Mouse (Mus musculus): Measurements from ENCODE around the gene Sgk2. TPM values are rescaled to one million over a fixed set of nuclear protein-coding genes. Genes with fewer than 3 reads are reported as not detected.
A peak's percentile ranks its signal among the peaks of the same experiment; 100 is the strongest.

Gene Sgk2
- total and polyA plus RNA-seq, 3 experiments: not detected

DNA sequence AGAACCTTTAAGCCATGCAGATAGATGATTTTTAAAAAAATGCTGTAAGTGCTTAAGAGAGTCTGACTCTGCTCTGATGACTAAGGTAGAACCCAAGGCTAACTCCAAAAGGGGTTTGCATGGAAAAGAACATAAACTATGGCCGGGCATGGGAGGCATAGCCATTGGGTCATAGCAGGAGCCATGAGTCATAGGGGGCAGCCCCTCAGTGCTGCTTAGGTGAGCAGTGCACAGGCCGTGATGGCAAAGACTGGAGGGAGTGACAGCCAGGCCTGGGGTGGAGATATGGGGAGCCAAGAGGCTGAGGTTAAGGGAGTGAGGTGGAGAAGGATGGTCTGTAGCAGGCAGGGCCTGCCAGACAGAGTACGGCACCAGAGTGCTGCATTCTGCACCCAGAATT is 18.0 kb upstream of the Sgk2 start:
- Histone ChIP-seq H3K27me3 (ENCODE audit: control insufficient read depth, insufficient read depth, low read length) (no peaks in the 10 kb centered on the region), H3K4me3 (no peak overlapping the region), H3K79me2 (replicated peaks; ENCODE audit: control insufficient read depth, insufficient read depth, low read length) (no peaks in the 10 kb centered on the region), H3K9ac (ENCODE audit: low read depth, low read length) (no peak overlapping the region), H3K4me1 (ENCODE audit: control insufficient read depth, insufficient read depth, low read length) (no peaks in the 10 kb centered on the region), H3K36me3 (ENCODE audit: control insufficient read depth, insufficient read depth, low read length) (no peaks in the 10 kb centered on the region), H3K27ac (no peak overlapping the region)
- WGBS: 77% methylated on average over 3 of the region's 3 CpGs
- TF ChIP-seq EP300 (IDR thresholded peaks at IDR 0.05; ENCODE audit: insufficient read depth, low read depth, low read length) (no peak), CTCF (IDR thresholded peaks at IDR 0.05) (no peak), POLR2A (IDR thresholded peaks at IDR 0.05; ENCODE audit: insufficient read depth, low read depth, low read length) (no peak)
- DNase-seq: no peak
- intact Hi-C loops (cut with DNase I): loop anchor here (2.0 kb wide), 2 partner anchors 30 to 46 kb away; no protein-coding TSS in a partner anchor

DNA sequence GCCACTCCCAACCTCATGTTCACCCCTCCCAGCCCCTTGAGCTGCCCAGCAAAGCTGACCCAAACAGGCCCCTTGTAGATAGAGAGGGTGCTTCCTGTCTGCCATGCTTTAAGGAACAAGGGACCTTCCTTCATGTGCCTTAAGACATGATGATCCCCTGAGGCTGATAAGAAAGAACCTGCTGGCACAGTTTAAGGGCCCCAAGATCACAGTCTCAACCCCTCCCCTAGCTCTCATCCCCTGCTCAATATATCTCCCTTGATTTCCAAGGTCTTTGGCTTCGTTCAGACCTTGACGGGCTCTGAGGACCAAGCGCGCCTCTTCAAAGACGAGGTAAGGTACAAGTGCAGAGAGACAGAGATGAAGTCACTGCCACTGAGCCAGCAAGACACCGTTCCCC is 16.2 kb upstream of the Sgk2 start:
- 78% methylated on average over 6 of the region's 6 CpGs for WGBS
- no peaks in the 10 kb centered on the region for H3K79me2 ChIP-seq (replicated peaks; ENCODE audit: control insufficient read depth, insufficient read depth, low read length)
- no peak overlapping the region for H3K4me3 ChIP-seq
- H3K36me3 ChIP-seq (ENCODE audit: control insufficient read depth, insufficient read depth, low read length): no peaks in the 10 kb centered on the region
- no peaks in the 10 kb centered on the region for H3K27me3 ChIP-seq (ENCODE audit: control insufficient read depth, insufficient read depth, low read length)
- TF ChIP-seq EP300 (IDR thresholded peaks at IDR 0.05; ENCODE audit: insufficient read depth, low read depth, low read length) (no peak), CTCF (IDR thresholded peaks at IDR 0.05) (no peak), POLR2A (IDR thresholded peaks at IDR 0.05; ENCODE audit: insufficient read depth, low read depth, low read length) (no peak)
- H3K9ac ChIP-seq (ENCODE audit: low read depth, low read length): no peak overlapping the region
- H3K4me1 ChIP-seq (ENCODE audit: control insufficient read depth, insufficient read depth, low read length): peaks cover 4% of the 10 kb centered on the region
- no peak for DNase-seq
- intact Hi-C loops (cut with DNase I): no loop called here
- no peak overlapping the region for H3K27ac ChIP-seq

DNA sequence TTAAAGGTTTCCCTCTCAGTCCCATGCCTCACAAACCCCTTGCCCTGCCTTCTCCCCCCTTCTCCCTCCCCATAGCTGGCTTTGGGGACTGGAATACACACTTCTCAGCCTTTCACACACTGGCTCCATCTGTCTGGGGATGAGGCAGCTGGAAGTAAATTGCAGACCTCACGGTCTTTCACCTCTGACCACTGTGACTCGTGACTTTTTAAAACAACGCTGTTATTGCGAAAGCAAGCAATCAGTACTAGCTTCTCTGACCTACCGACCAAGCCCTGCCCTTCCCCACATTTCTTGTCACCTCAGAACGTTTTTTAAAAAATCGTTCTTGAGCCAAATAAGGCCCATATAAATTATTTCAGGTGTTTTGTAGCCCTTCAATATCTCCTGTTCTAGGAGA is 14.4 kb upstream of the Sgk2 start:
- TF ChIP-seq POLR2A (IDR thresholded peaks at IDR 0.05; ENCODE audit: insufficient read depth, low read depth, low read length): no peak
- no peaks in the 10 kb centered on the region for H3K27me3 ChIP-seq (ENCODE audit: control insufficient read depth, insufficient read depth, low read length)
- intact Hi-C loops (cut with DNase I): no loop called here
- H3K27ac ChIP-seq: no peak overlapping the region
- H3K9ac ChIP-seq (ENCODE audit: low read depth, low read length): no peak overlapping the region
- no peak overlapping the region for H3K4me3 ChIP-seq
- DNase-seq: no peak
- peaks cover 9% of the 10 kb centered on the region for H3K4me1 ChIP-seq (ENCODE audit: control insufficient read depth, insufficient read depth, low read length)
- H3K79me2 ChIP-seq (replicated peaks; ENCODE audit: control insufficient read depth, insufficient read depth, low read length): no peaks in the 10 kb centered on the region
- WGBS: 61% methylated on average over 7 of the region's 7 CpGs
- H3K36me3 ChIP-seq (ENCODE audit: control insufficient read depth, insufficient read depth, low read length): no peaks in the 10 kb centered on the region

DNA sequence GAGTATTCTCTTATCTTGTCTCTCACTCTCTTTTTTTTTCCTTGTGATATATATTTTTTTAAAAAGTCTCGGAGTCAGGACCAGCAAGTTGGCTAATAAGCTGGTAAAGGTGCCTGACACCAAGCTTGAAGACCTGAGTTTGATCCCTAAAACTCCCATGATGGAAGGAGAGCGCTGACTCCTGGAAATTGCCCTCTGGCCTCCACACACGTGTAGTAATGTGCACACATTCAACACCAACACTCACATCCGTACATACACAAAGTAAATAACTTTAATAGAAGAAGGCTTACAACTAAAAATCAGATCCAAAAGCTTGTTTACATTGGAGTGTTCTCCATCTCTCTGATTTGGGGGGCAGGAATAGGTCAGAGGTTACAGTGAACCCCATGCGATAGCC is 13.9 kb upstream of the Sgk2 start:
- TF ChIP-seq EP300 (IDR thresholded peaks at IDR 0.05; ENCODE audit: insufficient read depth, low read depth, low read length) (no peak), POLR2A (IDR thresholded peaks at IDR 0.05; ENCODE audit: insufficient read depth, low read depth, low read length) (no peak), CTCF (IDR thresholded peaks at IDR 0.05) (no peak)
- intact Hi-C loops (cut with DNase I): no loop called here
- Histone ChIP-seq H3K79me2 (replicated peaks; ENCODE audit: control insufficient read depth, insufficient read depth, low read length) (no peaks in the 10 kb centered on the region), H3K27ac (no peak overlapping the region), H3K4me1 (ENCODE audit: control insufficient read depth, insufficient read depth, low read length) (peaks cover 9% of the 10 kb centered on the region), H3K36me3 (ENCODE audit: control insufficient read depth, insufficient read depth, low read length) (no peaks in the 10 kb centered on the region), H3K9ac (ENCODE audit: low read depth, low read length) (no peak overlapping the region), H3K4me3 (no peak overlapping the region), H3K27me3 (ENCODE audit: control insufficient read depth, insufficient read depth, low read length) (no peaks in the 10 kb centered on the region)
- WGBS: 91% methylated on average over 5 of the region's 5 CpGs
- no peak for DNase-seq

DNA sequence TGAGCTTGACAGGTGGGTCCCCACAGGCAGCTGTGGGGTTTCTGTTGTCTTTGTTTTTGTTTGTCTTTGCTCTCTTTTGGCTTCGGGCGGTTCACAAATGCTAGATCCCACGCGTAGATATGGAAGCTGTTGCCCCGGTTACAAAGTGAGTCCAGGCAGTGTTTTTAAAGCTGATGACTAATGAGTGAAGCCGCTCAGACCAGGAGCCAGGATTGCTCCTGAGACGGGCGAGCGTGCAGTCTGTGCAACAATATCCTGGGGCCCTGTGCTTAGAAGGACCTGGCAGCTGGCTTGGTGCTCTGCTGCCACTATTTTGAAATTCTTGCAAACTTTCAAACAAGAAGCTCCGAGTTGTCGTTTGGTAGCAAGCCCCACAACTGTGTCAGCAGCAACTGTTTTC is 13.5 kb upstream of the Sgk2 start:
- H3K9ac ChIP-seq (ENCODE audit: low read depth, low read length): no peak overlapping the region
- no peaks in the 10 kb centered on the region for H3K79me2 ChIP-seq (replicated peaks; ENCODE audit: control insufficient read depth, insufficient read depth, low read length)
- no peak for DNase-seq

GRCm38 (mm10) chr2:162975157-162975775 is 11.9 kb upstream of the Sgk2 start:
- TF ChIP-seq POLR2A (IDR thresholded peaks at IDR 0.05; ENCODE audit: insufficient read depth, low read depth, low read length) (no peak), EP300 (IDR thresholded peaks at IDR 0.05; ENCODE audit: insufficient read depth, low read depth, low read length) (no peak), CTCF (IDR thresholded peaks at IDR 0.05) (no peak)
- Histone ChIP-seq H3K36me3 (ENCODE audit: control insufficient read depth, insufficient read depth, low read length) (no peaks in the 10 kb centered on the region), H3K27ac (peak overlapping the region; percentile 20; the same call in 1 of the 2 replicates), H3K4me1 (ENCODE audit: control insufficient read depth, insufficient read depth, low read length) (peaks cover 9% of the 10 kb centered on the region), H3K79me2 (replicated peaks; ENCODE audit: control insufficient read depth, insufficient read depth, low read length) (no peaks in the 10 kb centered on the region), H3K9ac (ENCODE audit: low read depth, low read length) (no peak overlapping the region), H3K27me3 (ENCODE audit: control insufficient read depth, insufficient read depth, low read length) (no peaks in the 10 kb centered on the region), H3K4me3 (no peak overlapping the region)
- peak; percentile 37 to 48 for DNase-seq
- 61% methylated on average over 11 of the region's 11 CpGs for WGBS
- intact Hi-C loops (cut with DNase I): no loop called here

More for the DNA sequence above, 13.5 kb upstream of the Sgk2 start:
- peaks cover 9% of the 10 kb centered on the region for H3K4me1 ChIP-seq (ENCODE audit: control insufficient read depth, insufficient read depth, low read length)
- no peak overlapping the region for H3K27ac ChIP-seq
- TF ChIP-seq EP300 (IDR thresholded peaks at IDR 0.05; ENCODE audit: insufficient read depth, low read depth, low read length) (no peak), POLR2A (IDR thresholded peaks at IDR 0.05; ENCODE audit: insufficient read depth, low read depth, low read length) (no peak), CTCF (IDR thresholded peaks at IDR 0.05) (no peak)
- no peak overlapping the region for H3K4me3 ChIP-seq
- 49% methylated on average over 11 of the region's 11 CpGs for WGBS
- H3K36me3 ChIP-seq (ENCODE audit: control insufficient read depth, insufficient read depth, low read length): no peaks in the 10 kb centered on the region
- intact Hi-C loops (cut with DNase I): no loop called here
- H3K27me3 ChIP-seq (ENCODE audit: control insufficient read depth, insufficient read depth, low read length): no peaks in the 10 kb centered on the region

Data from heart, adult 2 months (tissue).